Mouse (Mus musculus) left cerebral cortex, adult 2 months (tissue): ENCODE results near the gene Hnrnpr. TPM values are rescaled to one million over a fixed set of nuclear protein-coding genes. Genes with fewer than 3 reads are reported as not detected.

Experiments used
- DNase-seq, 2 experiments: peaks; one replicate each; pipeline ENCODE4 v3.0.0; 2021 to 2022; ENCODE audit warnings: low spot score in 2 of 2, mixed read lengths in 1 of 2; ENCODE audit errors: extremely low spot score in 1 of 2
- H3K27ac ChIP-seq: fragments of 200-600 bp; 2 replicates; pipeline ENCODE4 v1.8.1; 2022
- H3K4me3 ChIP-seq: fragments of 200-600 bp; 2 replicates; pipeline ENCODE4 v1.8.1; 2022
- CTCF ChIP-seq: fragments of 200-600 bp; IDR thresholded peaks from 2 replicates; pipeline ENCODE4 v1.8.1; 2022; ENCODE audit warnings: antibody characterized with exemption, mild to moderate bottlenecking, moderate library complexity
- intact Hi-C: fragments of 180-260 bp; cut with DNase I; formaldehyde crosslinking; loops from one replicate; pipeline ENCODE4 v1.15.1; 2025
- long read RNA-seq, 2 experiments: library from polyadenylated mRNA; stranded (forward); transcript quantifications; one replicate each; pipeline ENCODE4 v2.0.0; 2021; ENCODE audit warnings: borderline mapping rate in 2 of 2
- total RNA-seq, 2 experiments: library from RNA; stranded (reverse); gene quantifications; 2 replicates each; pipeline ENCODE4 v1.2.3; 2021

Hnrnpr gene
- 10 to 100 TPM; 76.4 to 79.1 TPM for total RNA-seq
- long read RNA-seq, experiment 1, full-length matches to known transcripts, result 89 of 104 reads
- long read RNA-seq, experiment 1, partial matches to known transcripts, result 5 of 104 reads
- long read RNA-seq, experiment 1, other reads (novel, unspliced or antisense), result 10 of 104 reads
- long read RNA-seq, experiment 2, full-length matches to known transcripts, result 71 of 79 reads
- long read RNA-seq, experiment 2, partial matches to known transcripts, result 2 of 79 reads
- long read RNA-seq, experiment 2, other reads (novel, unspliced or antisense), result 6 of 79 reads

GRCm38 (mm10) chr4:136310229-136311041 lies at the start of gene Hnrnpr:
Gene Hnrnpr, plus strand, starts transcription at chr4:136310942.
- Histone ChIP-seq H3K4me3 (peak within 1 kb of the TSS; percentile 98), H3K27ac (peak within 1 kb of the TSS; percentile 93)
- intact Hi-C loops, result loop anchor here (1.0 kb wide), 1 partner anchor 24 kb away; no protein-coding TSS in a partner anchor
- DNase-seq, result peak; percentile 99
- TF ChIP-seq CTCF, result no peak

GRCm38 (mm10) chr4:136261912-136262311 lies 48.8 kb upstream of the Hnrnpr start:
- intact Hi-C loops, result loop anchor here (5.0 kb wide), 2 partner anchors 60 to 360 kb away; partner anchors contain the start of gene Lactbl1

GRCm38 (mm10) chr4:136263555-136263954 lies 47.2 kb upstream of the Hnrnpr start:
- Histone ChIP-seq H3K4me3 (no peak overlapping the region), H3K27ac (no peak overlapping the region)
- DNase-seq, result no peak
- intact Hi-C loops, result loop anchor here (5.0 kb wide), 2 partner anchors 59 to 359 kb away; partner anchors contain the start of gene Lactbl1
- TF ChIP-seq CTCF, result no peak

More at GRCm38 (mm10) chr4:136261912-136262311, 48.8 kb upstream of the Hnrnpr start:
- Histone ChIP-seq H3K4me3 (no peak overlapping the region), H3K27ac (no peak overlapping the region)
- no peak for TF ChIP-seq CTCF
- no peak for DNase-seq

- TF ChIP-seq CTCF, result no peak
- no peak overlapping the region for H3K4me3 ChIP-seq
- intact Hi-C loops, result no loop called here
- no peak overlapping the region for H3K27ac ChIP-seq
- no peak for DNase-seq
Measured at GRCm38 (mm10) chr4:136266716-136267343, 43.9 kb upstream of the Hnrnpr start.

GRCm38 (mm10) chr4:136268912-136269311 lies 41.8 kb upstream of the Hnrnpr start:
- no peak for TF ChIP-seq CTCF
- no peak for DNase-seq
- Histone ChIP-seq H3K27ac (no peak overlapping the region), H3K4me3 (no peak overlapping the region)
- intact Hi-C loops, result no loop called here

GRCm38 (mm10) chr4:136270648-136271047 lies 40.1 kb upstream of the Hnrnpr start:
- no peak overlapping the region for H3K4me3 ChIP-seq
- intact Hi-C loops, result no loop called here
- TF ChIP-seq CTCF, result no peak
- no peak for DNase-seq
- no peak overlapping the region for H3K27ac ChIP-seq

- no peak overlapping the region for H3K4me3 ChIP-seq
- H3K27ac ChIP-seq, result no peak overlapping the region
- intact Hi-C loops, result no loop called here
- no peak for TF ChIP-seq CTCF
- DNase-seq, result no peak
Measured at GRCm38 (mm10) chr4:136281097-136281496, 29.6 kb upstream of the Hnrnpr start.

GRCm38 (mm10) chr4:136281611-136282010 lies 29.1 kb upstream of the Hnrnpr start:
- peak overlapping the region; percentile 44; the same call in 1 of the 2 replicates for H3K27ac ChIP-seq
- intact Hi-C loops, result no loop called here
- peak; percentile 42 to 54 for DNase-seq
- H3K4me3 ChIP-seq, result no peak overlapping the region
- no peak for TF ChIP-seq CTCF

GRCm38 (mm10) chr4:136282621-136283480 lies 27.9 kb upstream of the Hnrnpr start:
- DNase-seq, result no peak
- H3K4me3 ChIP-seq, result no peak overlapping the region
- no peak for TF ChIP-seq CTCF
- intact Hi-C loops, result no loop called here
- H3K27ac ChIP-seq, result peak overlapping the region; percentile 76

GRCm38 (mm10) chr4:136283783-136284182 lies 27.0 kb upstream of the Hnrnpr start:
- no peak overlapping the region; the same call in 1 of the 2 replicates for H3K4me3 ChIP-seq
- no peak for DNase-seq
- TF ChIP-seq CTCF, result no peak
- intact Hi-C loops, result no loop called here
- peak overlapping the region; percentile 96 for H3K27ac ChIP-seq

GRCm38 (mm10) chr4:136284455-136284854 lies 26.3 kb upstream of the Hnrnpr start, which contains the start of gene Zfp46:
Gene Zfp46, plus strand, starts transcription at chr4:136284683.
- intact Hi-C loops, result no loop called here
- H3K27ac ChIP-seq, result peak within 1 kb of the TSS; percentile 96
- TF ChIP-seq CTCF, result no peak; the same call in 1 of the 2 replicates
- DNase-seq, result peak; percentile 73 to 84
- peak within 1 kb of the TSS; percentile 72 for H3K4me3 ChIP-seq
